Mouse (Mus musculus) spleen, adult 2 months (tissue): ENCODE data around the gene Zmynd8. TPM values are rescaled to one million over a fixed set of nuclear protein-coding genes. Genes with fewer than 3 reads are reported as not detected.

Source experiments
- DNase-seq, 2 experiments: peaks; one replicate each; pipeline versions ENCODE4 v3.0.0 to v3.0.0-alpha.2; 2012 to 2021; ENCODE audit warnings: low spot score in 2 of 2, low read depth in 1 of 2
- H3K27ac ChIP-seq: fragments of 200-500 bp; 2 replicates; pipeline ENCODE4 v1.5.1; 2012; ENCODE audit warnings: low read length, inconsistent platforms; ENCODE audit not compliant: insufficient read depth
- H3K27me3 ChIP-seq: fragments of 200-500 bp; 2 replicates; pipeline ENCODE4 v1.6.1; 2012; ENCODE audit warnings: mild to moderate bottlenecking, moderate library complexity, low read length, inconsistent platforms; ENCODE audit not compliant: control insufficient read depth, insufficient read depth
- H3K36me3 ChIP-seq: fragments of 200-500 bp; 2 replicates; pipeline ENCODE4 v1.6.1; 2012; ENCODE audit warnings: mild to moderate bottlenecking, low read length, inconsistent platforms; ENCODE audit not compliant: control insufficient read depth, insufficient read depth
- H3K4me1 ChIP-seq: fragments of 200-500 bp; 2 replicates; pipeline ENCODE4 v1.6.1; 2011; ENCODE audit warnings: inconsistent platforms; ENCODE audit not compliant: control insufficient read depth, insufficient read depth, insufficient read length
- H3K4me3 ChIP-seq: fragments of 200-500 bp; 2 replicates; pipeline ENCODE4 v1.5.1; 2011; ENCODE audit warnings: mild to moderate bottlenecking, inconsistent platforms; ENCODE audit not compliant: insufficient read depth, insufficient read length; ENCODE audit errors: extremely low read depth
- CTCF ChIP-seq: fragments of 200-500 bp; IDR thresholded peaks from 2 replicates; pipeline ENCODE4 v1.5.1; 2011; ENCODE audit warnings: mild to moderate bottlenecking, inconsistent platforms; ENCODE audit not compliant: insufficient read depth, insufficient read length, insufficient replicate concordance; ENCODE audit errors: extremely low read depth
- POLR2A ChIP-seq: fragments of 200-500 bp; IDR thresholded peaks from 2 replicates; pipeline ENCODE4 v1.6.1; 2011; ENCODE audit warnings: low read depth, low read length, inconsistent platforms
- WGBS: fragments of 180-500 bp; shearing (Covaris S2); methylation state at CpG from one replicate; pipeline ENCODE4 v1.1.7; 2018; 5-methylcytosine and 5-hydroxymethylcytosine counted together
- polyA plus RNA-seq: library from polyadenylated mRNA; depleted of rRNA; stranded (reverse); fragments of >200 nt; gene quantifications from 2 replicates; pipeline ENCODE4 v1.2.3, GENCODE M21; 2012

The Zmynd8 gene
- polyA plus RNA-seq, 1 experiment = 25.0 TPM

- H3K27ac ChIP-seq = peak overlapping the region; percentile 41; the same call in 1 of the 2 replicates
- H3K36me3 ChIP-seq = peaks cover 15% of the 10 kb centered on the region
- no peaks in the 10 kb centered on the region for H3K27me3 ChIP-seq
- DNase-seq = no peak
- peaks cover 37% of the 10 kb centered on the region for H3K4me1 ChIP-seq
- TF ChIP-seq POLR2A = no peak
- TF ChIP-seq CTCF = no peak
- WGBS = 73% methylated on average over 16 of the region's 16 CpGs
- no peak overlapping the region for H3K4me3 ChIP-seq
Observed at GRCm38 (mm10) chr2:165879403-165880178, 19.2 kb downstream of the Zmynd8 start.

GRCm38 (mm10) chr2:165878907-165879361 is 19.9 kb downstream of the Zmynd8 start:
- WGBS = 82% methylated on average over 8 of the region's 8 CpGs
- no peak for DNase-seq
- Histone ChIP-seq H3K27me3 (no peaks in the 10 kb centered on the region), H3K4me1 (peaks cover 40% of the 10 kb centered on the region), H3K36me3 (peaks cover 21% of the 10 kb centered on the region), H3K27ac (no peak overlapping the region), H3K4me3 (no peak overlapping the region)
- TF ChIP-seq POLR2A (no peak), CTCF (no peak)

GRCm38 (mm10) chr2:165878021-165878585 is 20.7 kb downstream of the Zmynd8 start:
- peak overlapping the region; percentile 51; the same call in 1 of the 2 replicates for H3K27ac ChIP-seq
- 49% methylated on average over 10 of the region's 10 CpGs for WGBS
- no peak for DNase-seq
- H3K27me3 ChIP-seq = no peaks in the 10 kb centered on the region
- no peak for TF ChIP-seq POLR2A
- TF ChIP-seq CTCF = no peak
- H3K36me3 ChIP-seq = peaks cover 28% of the 10 kb centered on the region
- peaks cover 39% of the 10 kb centered on the region for H3K4me1 ChIP-seq
- no peak overlapping the region for H3K4me3 ChIP-seq

GRCm38 (mm10) chr2:165877180-165877579 is 21.6 kb downstream of the Zmynd8 start:
- Histone ChIP-seq H3K4me3 (no peak overlapping the region), H3K27ac (no peak overlapping the region; the same call in 1 of the 2 replicates), H3K36me3 (peaks cover 26% of the 10 kb centered on the region), H3K27me3 (no peaks in the 10 kb centered on the region), H3K4me1 (peaks cover 31% of the 10 kb centered on the region)
- TF ChIP-seq CTCF (no peak), POLR2A (no peak)
- 86% methylated on average over 4 of the region's 4 CpGs for WGBS
- DNase-seq = no peak

GRCm38 (mm10) chr2:165876201-165876918 is 22.5 kb downstream of the Zmynd8 start:
- Histone ChIP-seq H3K36me3 (peaks cover 30% of the 10 kb centered on the region), H3K27ac (no peak overlapping the region), H3K4me1 (peaks cover 25% of the 10 kb centered on the region), H3K27me3 (no peaks in the 10 kb centered on the region), H3K4me3 (no peak overlapping the region)
- WGBS = 90% methylated on average over 8 of the region's 8 CpGs
- DNase-seq = no peak
- TF ChIP-seq CTCF (no peak), POLR2A (no peak)

GRCm38 (mm10) chr2:165875406-165875955 is 23.3 kb downstream of the Zmynd8 start:
- Histone ChIP-seq H3K36me3 (peaks cover 30% of the 10 kb centered on the region), H3K27ac (peak overlapping the region; percentile 56), H3K27me3 (no peaks in the 10 kb centered on the region), H3K4me3 (no peak overlapping the region), H3K4me1 (peaks cover 22% of the 10 kb centered on the region)
- TF ChIP-seq POLR2A = no peak
- TF ChIP-seq CTCF = no peak
- 79% methylated on average over 13 of the region's 13 CpGs for WGBS
- no peak for DNase-seq
